Mouse (Mus musculus) midbrain, embryonic 14.5 days (tissue): ENCODE results near the gene Ldb1. TPM values are rescaled to one million over a fixed set of nuclear protein-coding genes. Genes with fewer than 3 reads are reported as not detected.
"Not testable (repeated sequence)": the region's sequence is repeated elsewhere in the genome, so short reads cannot be mapped to it uniquely, and the experiment has no call there.

ENCODE experiments used
- ATAC-seq: fragments of 200-750 bp; cut with Nextera tagmentation; 2 replicates; pipeline ENCODE4 v1.8.0; 2017; ENCODE audit warnings: moderate number of reproducible peaks, moderate library complexity; ENCODE audit not compliant: low FRiP score, low TSS enrichment
- DNase-seq: peaks from one replicate; pipeline ENCODE4 v3.0.0-alpha.2; 2015
- H3K27ac ChIP-seq: fragments of 300-500 bp; sonication (generic); replicated peaks from 2 replicates; pipeline ENCODE4 v1.5.1; 2014; ENCODE audit warnings: mild to moderate bottlenecking, low read depth, low read length, moderate library complexity
- H3K27me3 ChIP-seq: fragments of 300-500 bp; sonication (generic); 2 replicates; pipeline ENCODE4 v1.6.1; 2014; ENCODE audit warnings: low read length, control low read depth, mixed read lengths; ENCODE audit not compliant: control insufficient read depth, insufficient read depth
- H3K36me3 ChIP-seq: fragments of 300-500 bp; sonication (generic); 2 replicates; pipeline ENCODE4 v1.6.1; 2014; ENCODE audit warnings: low read length, control low read depth; ENCODE audit not compliant: control insufficient read depth, insufficient read depth
- H3K4me1 ChIP-seq: fragments of 300-500 bp; sonication (generic); 2 replicates; pipeline ENCODE4 v1.6.1; 2014; ENCODE audit warnings: mild to moderate bottlenecking, antibody characterized with exemption, low read length, control low read depth; ENCODE audit not compliant: control insufficient read depth, insufficient read depth
- H3K4me2 ChIP-seq: fragments of 300-500 bp; sonication (generic); 2 replicates; pipeline ENCODE4 v1.6.1; 2014; ENCODE audit warnings: mild to moderate bottlenecking, low read length, moderate library complexity
- H3K4me3 ChIP-seq: fragments of 300-500 bp; sonication (generic); replicated peaks from 2 replicates; pipeline ENCODE4 v1.5.1; 2014; ENCODE audit warnings: low read depth, low read length
- H3K9ac ChIP-seq: fragments of 300-500 bp; sonication (generic); replicated peaks from 2 replicates; pipeline ENCODE4 v1.6.1; 2014; ENCODE audit warnings: mild to moderate bottlenecking, low read length, moderate library complexity
- H3K9me3 ChIP-seq: fragments of 300-500 bp; sonication (generic); 2 replicates; pipeline ENCODE4 v1.6.1; 2016; ENCODE audit warnings: low read length, control low read depth, mixed read lengths; ENCODE audit not compliant: control insufficient read depth
- WGBS: fragments of 180-500 bp; shearing (Covaris S2); extraction: QIAGEN DNeasy Blood & Tissue Kit; methylation state at CpG from one replicate; pipeline ENCODE4 v1.1.7; 2014; 5-methylcytosine and 5-hydroxymethylcytosine counted together
- polyA plus RNA-seq: library from polyadenylated mRNA; unstranded; fragments of >200 nt; fragmentation: Nextera tagmentation; extraction: Ambion mirVana; gene quantifications from 2 replicates; pipeline ENCODE4 v1.2.1, GENCODE M21; 2014

The Ldb1 gene
- polyA plus RNA-seq, 1 experiment from 2014 or later, result 116 TPM

DNA sequence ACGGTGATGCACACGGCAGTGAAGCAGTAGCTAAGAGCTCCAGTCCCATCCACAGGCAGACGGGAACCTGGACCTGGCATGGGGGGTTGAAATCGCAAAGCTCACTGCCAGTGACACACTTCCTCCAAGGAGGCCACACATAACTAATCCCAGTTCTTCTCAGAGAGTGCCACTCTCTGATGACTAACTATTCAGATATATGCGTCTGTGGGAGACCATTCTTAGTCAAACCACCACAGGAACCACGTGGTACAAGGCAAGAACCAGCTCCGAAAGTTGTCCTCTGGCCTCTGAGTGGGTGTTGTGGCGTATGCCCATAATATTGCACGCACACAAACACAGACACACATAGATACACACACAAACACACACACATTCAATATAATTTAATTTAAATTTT, 42.7 kb downstream of the Ldb1 start:
- ATAC-seq (no peak), DNase-seq (no peak)
- H3K4me3 ChIP-seq, result no peak overlapping the region
- peaks cover 10% of the 10 kb centered on the region; the same call in 1 of the 2 replicates for H3K27me3 ChIP-seq
- peaks cover 14% of the 10 kb centered on the region; the same call in 1 of the 2 replicates for H3K4me1 ChIP-seq
- no peaks in the 10 kb centered on the region for H3K9me3 ChIP-seq
- WGBS, result 85% methylated on average over 9 of the region's 9 CpGs
- no peak overlapping the region for H3K4me2 ChIP-seq
- H3K27ac ChIP-seq, result no peak overlapping the region
- no peaks in the 10 kb centered on the region for H3K36me3 ChIP-seq
- H3K9ac ChIP-seq, result no peak overlapping the region

DNA sequence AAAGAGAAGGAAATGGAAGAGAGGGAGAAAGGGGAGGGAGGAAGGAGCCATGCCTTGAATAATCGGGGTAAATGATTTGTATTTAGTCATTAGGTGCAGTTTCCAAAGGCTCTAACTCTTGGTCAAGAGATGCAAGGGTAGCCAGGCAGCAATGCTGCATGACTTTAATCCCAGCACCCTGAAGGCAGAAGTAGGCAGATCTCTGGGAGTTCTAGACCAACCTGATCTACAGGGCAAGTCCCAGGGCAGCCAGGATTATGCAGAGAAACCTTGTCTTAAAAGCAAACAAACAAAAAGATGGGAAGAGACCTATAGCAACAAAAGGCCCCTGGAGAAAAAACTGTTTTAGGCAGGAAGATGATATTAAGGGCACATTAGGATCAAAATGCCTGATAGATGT, 45.6 kb downstream of the Ldb1 start:
- Histone ChIP-seq H3K27ac (no peak overlapping the region), H3K4me1 (peaks cover 17% of the 10 kb centered on the region; the same call in 1 of the 2 replicates), H3K4me3 (no peak overlapping the region), H3K36me3 (no peaks in the 10 kb centered on the region), H3K27me3 (peaks cover 10% of the 10 kb centered on the region; the same call in 1 of the 2 replicates), H3K9me3 (no peaks in the 10 kb centered on the region), H3K4me2 (no peak overlapping the region), H3K9ac (no peak overlapping the region)
- DNase-seq (no peak), ATAC-seq (no peak)
- WGBS, result 65% methylated on average over 1 of the region's 1 CpGs

DNA sequence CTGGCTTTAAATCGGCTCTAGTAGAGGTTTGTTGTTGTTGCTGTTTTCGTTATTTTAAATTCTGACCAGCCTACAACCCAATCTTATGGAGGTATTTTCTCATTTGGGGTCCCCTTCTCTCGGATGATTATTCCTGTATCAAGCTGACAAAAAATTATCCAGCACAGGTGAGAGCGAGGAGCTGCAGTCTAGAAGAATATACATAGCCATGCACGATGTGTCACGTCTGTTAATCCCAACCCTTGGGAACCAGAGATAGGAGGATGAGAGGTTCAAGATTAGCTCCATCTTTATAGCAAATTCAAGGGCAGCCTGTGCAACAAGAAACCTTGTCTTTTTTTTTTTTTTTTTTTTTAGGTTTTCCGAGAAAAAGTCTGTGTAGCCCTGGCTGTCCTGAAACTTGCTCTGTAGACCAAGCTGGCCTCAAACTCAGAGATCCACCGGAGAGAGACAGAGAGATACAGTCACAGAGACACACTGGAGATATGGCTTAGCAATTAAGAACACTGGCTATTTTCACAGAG, 46.3 kb downstream of the Ldb1 start:
- Histone ChIP-seq H3K36me3 (no peaks in the 10 kb centered on the region), H3K4me2 (peak overlapping the region; percentile 55), H3K27me3 (peaks cover 5% of the 10 kb centered on the region; the same call in 1 of the 2 replicates), H3K9ac (peak overlapping the region; percentile 88; the same call in 1 of the 2 replicates), H3K27ac (no peak overlapping the region), H3K4me3 (peak overlapping the region; percentile 89), H3K4me1 (peaks cover 14% of the 10 kb centered on the region; the same call in 1 of the 2 replicates), H3K9me3 (no peaks in the 10 kb centered on the region)
- DNase-seq (no peak), ATAC-seq (peak; percentile 48)
- WGBS, result 11% methylated on average over 8 of the region's 8 CpGs

DNA sequence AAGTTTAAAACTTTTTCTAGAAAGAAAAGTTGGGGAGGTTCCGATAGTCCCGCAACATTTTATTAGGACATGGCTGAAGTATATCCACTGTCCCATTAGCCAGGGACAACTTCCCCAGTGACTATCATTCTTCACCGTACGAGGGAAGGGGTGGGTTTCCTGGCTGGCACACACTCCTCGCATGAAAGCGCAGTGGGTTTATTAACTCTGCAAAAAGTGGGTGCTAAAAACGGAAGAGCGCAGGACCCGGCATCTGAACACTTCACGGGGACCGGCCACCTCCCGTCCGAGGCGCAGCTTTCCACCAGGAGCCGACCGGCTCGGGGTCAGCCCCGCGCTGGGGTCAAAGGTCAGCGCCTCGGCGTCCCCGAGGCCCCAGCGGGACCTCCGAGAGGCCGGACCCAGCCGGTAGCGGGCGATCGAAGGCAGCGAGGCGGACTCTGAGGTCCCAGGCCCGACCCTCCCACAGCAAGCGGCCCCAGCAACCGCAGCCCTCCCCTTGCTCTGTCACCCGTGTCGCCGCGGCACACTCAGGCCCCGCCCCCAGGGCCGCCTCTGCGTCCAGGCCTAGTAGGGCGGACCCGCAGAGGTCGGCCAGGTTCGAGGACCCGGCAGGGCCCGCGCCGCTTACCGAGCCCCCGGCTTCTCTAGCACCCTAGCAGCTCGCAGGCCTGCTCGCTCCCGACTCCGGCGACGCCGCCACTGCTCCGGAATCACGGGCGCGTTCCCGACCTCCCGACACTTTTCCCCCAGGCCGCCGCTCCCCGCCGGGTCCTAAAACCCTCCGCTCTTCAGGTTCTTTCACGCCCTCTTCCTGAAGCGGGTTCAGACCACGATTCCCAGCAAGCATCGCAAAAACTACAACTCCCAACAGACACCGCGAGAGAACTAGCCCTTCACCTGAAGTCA, 47.0 kb downstream of the Ldb1 start, which contains the start of gene Armh3:
TSS of gene Armh3 (minus strand) at position 704 of the 909 bp plus-strand sequence.
- ATAC-seq, result peak; percentile 91
- H3K4me2 ChIP-seq, result peak within 1 kb of the TSS; percentile 73
- 2% methylated on average over 76 of the region's 76 CpGs for WGBS
- peak within 1 kb of the TSS; percentile 89 for H3K4me3 ChIP-seq
- H3K36me3 ChIP-seq, result no peaks in the 10 kb centered on the region
- 0 out of 2 replicates have a peak, but pooled peaks cover 7% of the 10 kb centered on the region for H3K4me1 ChIP-seq
- peak; percentile 97 for DNase-seq
- H3K27ac ChIP-seq, result peak within 1 kb of the TSS; percentile 94
- no peaks in the 10 kb centered on the region for H3K9me3 ChIP-seq
- peak within 1 kb of the TSS; percentile 88 for H3K9ac ChIP-seq
- H3K27me3 ChIP-seq, result peaks cover 5% of the 10 kb centered on the region; the same call in 1 of the 2 replicates

DNA sequence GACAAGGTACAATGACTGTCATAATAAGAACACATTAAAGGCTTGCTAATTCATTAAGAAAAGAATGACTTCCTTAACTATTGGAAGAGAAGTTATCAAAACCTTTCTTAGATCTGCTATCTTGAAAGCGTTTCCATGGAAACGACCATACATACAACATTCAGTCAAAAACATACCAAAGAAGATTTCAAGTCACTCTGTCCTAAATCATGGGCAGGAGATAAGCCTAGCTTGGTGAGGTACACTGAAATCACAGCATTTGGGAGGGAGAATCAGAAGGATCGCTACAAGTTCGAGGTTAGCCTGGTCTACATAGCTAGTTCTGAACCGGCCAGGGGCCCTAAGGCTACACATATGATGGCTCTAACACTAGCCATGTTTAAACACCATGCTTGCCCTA, 47.6 kb downstream of the Ldb1 start:
- WGBS, result 68% methylated on average over 5 of the region's 5 CpGs

DNA sequence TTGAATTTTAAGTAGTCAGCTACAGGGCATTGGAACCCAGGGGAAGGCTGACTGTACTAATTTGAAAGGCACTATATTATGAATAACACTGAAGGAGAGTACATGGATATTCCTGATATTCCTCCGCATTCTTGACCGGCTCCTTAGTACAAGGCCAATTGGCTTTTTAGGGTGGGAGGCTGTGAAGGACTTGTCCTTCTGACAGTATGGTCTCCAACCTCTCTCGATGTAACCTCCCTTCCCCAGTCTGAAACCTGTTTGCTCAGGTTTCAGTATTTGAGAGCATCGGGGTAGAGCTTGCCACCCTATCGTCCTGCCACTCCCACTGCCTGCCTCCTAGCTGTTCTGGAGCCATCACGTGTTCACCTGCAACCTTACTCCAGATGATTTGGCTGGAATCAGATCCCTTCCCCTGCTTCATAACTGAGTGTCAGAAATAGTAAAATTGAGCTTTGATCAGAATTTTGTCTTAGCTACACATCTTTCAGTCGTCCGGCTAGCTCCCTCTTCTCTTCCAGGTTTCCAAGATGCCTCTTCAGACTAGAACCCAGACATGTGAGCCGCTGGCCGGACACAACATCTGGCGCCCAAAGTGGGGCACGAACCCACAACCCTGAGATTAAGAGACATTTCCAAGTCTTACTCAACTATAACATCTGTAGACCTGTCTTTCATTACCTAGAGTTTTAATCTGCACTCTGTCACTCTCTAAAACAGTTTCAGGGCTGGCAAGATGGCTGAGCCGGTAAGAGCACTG, 50.9 kb downstream of the Ldb1 start:
- ATAC-seq, result no peak
- 0 out of 2 replicates have a peak, but pooled peaks cover 7% of the 10 kb centered on the region for H3K4me1 ChIP-seq
- H3K36me3 ChIP-seq, result no peaks in the 10 kb centered on the region
- no peak overlapping the region for H3K27ac ChIP-seq
- no peaks in the 10 kb centered on the region for H3K9me3 ChIP-seq
- no peak overlapping the region for H3K9ac ChIP-seq
- no peak for DNase-seq
- 95% methylated on average over 13 of the region's 13 CpGs for WGBS
- no peaks in the 10 kb centered on the region for H3K27me3 ChIP-seq
- no peak overlapping the region for H3K4me2 ChIP-seq
- no peak overlapping the region for H3K4me3 ChIP-seq

More for the DNA sequence above, 47.6 kb downstream of the Ldb1 start:
- Histone ChIP-seq H3K27ac (no peak overlapping the region), H3K4me2 (peak overlapping the region; percentile 73), H3K27me3 (no peaks in the 10 kb centered on the region), H3K36me3 (no peaks in the 10 kb centered on the region), H3K9ac (peak overlapping the region; percentile 88), H3K9me3 (no peaks in the 10 kb centered on the region), H3K4me3 (peak overlapping the region; percentile 89), H3K4me1 (0 out of 2 replicates have a peak, but pooled peaks cover 7% of the 10 kb centered on the region)
- ATAC-seq (no peak), DNase-seq (peak; percentile 8)

DNA sequence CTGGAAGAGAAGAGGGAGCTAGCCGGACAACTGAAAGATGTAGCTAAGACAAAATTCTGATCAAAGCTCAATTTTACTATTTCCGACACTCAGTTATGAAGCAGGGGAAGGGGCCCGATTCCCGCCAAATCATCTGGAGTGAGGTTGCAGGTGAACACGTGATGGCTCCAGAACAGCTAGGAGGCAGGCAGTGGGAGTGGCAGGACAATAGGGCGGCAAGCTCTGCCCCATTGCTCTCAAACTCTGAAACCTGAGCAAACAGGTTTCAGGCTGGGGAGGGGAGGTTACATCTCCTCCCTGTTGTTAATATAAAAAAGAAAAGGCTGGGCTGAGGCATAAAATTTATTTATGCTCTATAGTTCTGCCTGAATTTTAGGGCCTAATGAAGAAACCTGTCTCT, 51.6 kb downstream of the Ldb1 start:
- H3K4me3 ChIP-seq, result not testable (repeated sequence)

DNA sequence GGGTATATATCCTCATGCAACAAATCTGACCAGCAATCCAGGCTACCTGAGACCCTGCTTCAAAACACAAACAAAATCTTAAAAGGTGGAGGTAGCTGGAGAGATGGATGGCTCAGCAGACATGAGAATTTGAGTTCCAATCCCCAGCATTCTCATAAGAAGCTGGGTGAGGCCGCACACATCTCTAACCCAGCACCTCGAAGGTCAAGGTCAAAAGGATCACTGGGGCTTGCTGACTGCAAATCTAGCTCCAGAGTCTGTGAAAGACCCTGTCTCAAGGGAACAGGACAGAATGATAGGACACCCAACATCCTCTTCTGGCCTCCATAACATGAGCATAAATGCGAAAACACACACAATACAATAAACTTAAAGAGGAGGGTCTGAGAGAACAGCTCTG, 53.8 kb downstream of the Ldb1 start:
- Histone ChIP-seq H3K27me3 (no peaks in the 10 kb centered on the region), H3K27ac (no peak overlapping the region), H3K9ac (no peak overlapping the region), H3K9me3 (no peaks in the 10 kb centered on the region), H3K36me3 (peaks cover 5% of the 10 kb centered on the region; the same call in 1 of the 2 replicates), H3K4me2 (no peak overlapping the region), H3K4me1 (no peaks in the 10 kb centered on the region), H3K4me3 (no peak overlapping the region)
- DNase-seq, result no peak
- ATAC-seq, result no peak
- WGBS, result 96% methylated on average over 3 of the region's 3 CpGs

More for the DNA sequence above, 51.6 kb downstream of the Ldb1 start:
- not testable (repeated sequence) for H3K4me2 ChIP-seq, H3K9ac ChIP-seq, DNase-seq, H3K4me1 ChIP-seq, H3K27me3 ChIP-seq, H3K27ac ChIP-seq, ATAC-seq, H3K36me3 ChIP-seq, H3K9me3 ChIP-seq
- WGBS, result 88% methylated on average over 6 of the region's 6 CpGs
